Mouse (Mus musculus) large intestine, adult 2 months (tissue): Measurements from ENCODE around the gene Pdzk1. TPM values are rescaled to one million over a fixed set of nuclear protein-coding genes. Genes with fewer than 3 reads are reported as not detected.

ENCODE experiments used
- DNase-seq: peaks from one replicate; pipeline ENCODE4 v3.0.0-alpha.2; 2012; ENCODE audit warnings: low read depth, low spot score
- WGBS: fragments of 180-500 bp; shearing (Covaris S2); methylation state at CpG from one replicate; pipeline ENCODE4 v1.1.7; 2018; 5-methylcytosine and 5-hydroxymethylcytosine counted together
- polyA plus RNA-seq: library from polyadenylated mRNA; depleted of rRNA; stranded (reverse); fragments of >200 nt; gene quantifications from 2 replicates; pipeline ENCODE4 v1.2.3, GENCODE M21; 2012

Pdzk1 gene
- polyA plus RNA-seq, 1 experiment = 42.7 TPM

- no peak for DNase-seq
- 74% methylated on average over 5 of the region's 5 CpGs for WGBS
Observed at GRCm38 (mm10) chr3:96832930-96833329, 3.8 kb downstream of the Pdzk1 start.

DNA sequence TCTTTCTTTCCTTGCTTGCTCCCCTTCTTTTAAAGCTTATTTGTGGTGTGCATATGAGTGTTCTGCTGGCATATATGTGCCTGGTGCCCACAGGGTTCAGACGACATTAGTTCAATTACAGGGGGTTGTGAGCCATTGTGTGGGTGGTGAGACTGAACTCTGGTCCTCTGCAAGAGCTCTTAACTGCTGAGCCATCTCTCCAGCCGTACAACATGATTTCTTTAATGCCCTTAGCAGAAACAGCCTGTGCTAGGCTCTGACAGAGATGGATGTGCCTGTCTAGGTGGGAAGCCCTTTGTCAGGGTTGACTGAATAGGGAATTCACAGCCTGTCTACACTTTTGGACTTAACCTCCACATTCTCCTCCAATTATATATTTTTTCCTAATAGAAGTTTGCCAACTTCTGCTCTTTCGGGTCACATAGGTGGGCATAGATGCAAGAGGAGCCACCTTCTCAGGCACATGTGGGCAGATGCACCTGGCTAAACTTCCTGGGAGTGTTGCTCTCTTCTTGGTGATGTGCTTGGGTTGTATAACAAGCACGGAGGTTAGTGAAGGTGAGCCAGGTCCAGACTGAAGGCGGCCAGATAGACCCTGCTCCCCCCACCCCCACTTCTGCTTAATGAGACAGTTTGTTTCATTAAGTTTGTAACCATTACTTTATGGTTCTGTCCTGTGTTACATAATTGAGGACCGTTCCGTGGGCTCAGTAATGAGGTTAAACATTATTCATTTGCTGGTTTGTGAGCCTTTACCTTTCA lies 5.7 kb downstream of the Pdzk1 start:
- WGBS = 49% methylated on average over 7 of the region's 7 CpGs

DNA sequence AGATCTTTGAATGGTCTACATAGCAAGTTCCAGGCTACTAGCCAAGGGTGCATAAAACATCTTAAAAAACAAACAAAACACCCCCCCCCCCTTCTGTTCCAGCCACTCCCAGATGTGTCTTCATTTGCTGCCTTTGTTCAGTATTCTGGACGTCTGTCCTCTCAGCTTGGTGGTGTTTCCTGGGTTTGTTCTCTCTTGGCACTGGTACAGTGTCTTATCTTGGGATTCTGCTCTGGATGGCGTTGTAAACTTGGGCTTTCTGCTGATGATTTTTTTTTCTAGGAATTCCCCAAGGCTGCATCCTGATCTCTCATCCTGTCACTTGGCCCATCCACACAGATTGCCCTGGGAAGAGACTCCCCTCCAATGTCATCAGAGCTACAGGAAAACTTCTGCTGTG lies 7.3 kb downstream of the Pdzk1 start:
- WGBS = 27% methylated on average over 2 of the region's 2 CpGs
- no peak for DNase-seq

More for the DNA sequence above, 5.7 kb downstream of the Pdzk1 start:
- DNase-seq = no peak

- DNase-seq = no peak
- WGBS = 55% methylated on average over 7 of the region's 7 CpGs
Observed at GRCm38 (mm10) chr3:96838996-96839645, 10.0 kb downstream of the Pdzk1 start.

DNA sequence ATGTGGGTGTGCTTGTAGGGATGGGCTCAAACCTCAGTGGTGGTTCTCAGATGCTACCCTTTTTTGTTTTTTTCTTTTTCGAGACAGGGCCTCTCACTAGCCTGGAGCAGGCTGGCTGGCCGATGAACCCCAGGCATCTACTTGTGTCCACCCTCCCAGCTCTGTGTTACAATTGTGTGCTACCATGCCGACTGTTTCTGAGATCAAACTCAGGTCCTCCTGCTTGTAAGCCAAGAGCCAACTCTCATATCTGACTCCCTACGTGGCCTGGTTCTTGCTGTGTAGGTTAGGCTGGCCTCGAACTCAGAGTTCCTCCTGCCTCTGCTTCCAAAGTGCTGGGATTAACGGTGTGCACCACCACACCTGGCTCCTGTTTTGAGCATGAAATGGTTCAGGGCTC lies 16.1 kb downstream of the Pdzk1 start:
- 92% methylated on average over 6 of the region's 6 CpGs for WGBS
- no peak for DNase-seq

GRCm38 (mm10) chr3:96845806-96846205 lies 16.7 kb downstream of the Pdzk1 start:
- DNase-seq = no peak
- WGBS = 41% methylated on average over 9 of the region's 9 CpGs

GRCm38 (mm10) chr3:96846985-96847384 lies 17.9 kb downstream of the Pdzk1 start:
- no peak for DNase-seq
- WGBS = 81% methylated on average over 12 of the region's 12 CpGs

DNA sequence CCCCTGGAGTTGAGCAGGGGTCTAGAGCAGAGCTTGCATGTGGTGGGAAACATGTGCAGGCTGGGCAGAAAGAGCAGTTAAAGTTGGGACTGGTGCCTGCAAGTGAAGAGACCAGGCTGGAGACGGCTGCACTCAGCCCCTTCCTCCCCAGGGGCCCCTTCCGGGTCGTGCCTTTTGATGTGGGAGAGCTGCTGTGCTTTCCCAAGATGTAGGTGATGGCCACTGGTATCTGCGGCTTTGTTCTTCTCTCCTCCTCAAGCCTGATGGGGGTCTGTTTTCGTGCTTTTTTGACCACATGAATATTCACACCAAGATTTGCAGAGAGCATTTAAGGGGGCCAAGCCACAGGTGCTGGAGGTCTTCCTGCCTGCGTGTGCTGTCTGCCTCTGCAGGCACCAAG lies 18.6 kb downstream of the Pdzk1 start:
- 45% methylated on average over 6 of the region's 6 CpGs for WGBS
- no peak for DNase-seq

DNA sequence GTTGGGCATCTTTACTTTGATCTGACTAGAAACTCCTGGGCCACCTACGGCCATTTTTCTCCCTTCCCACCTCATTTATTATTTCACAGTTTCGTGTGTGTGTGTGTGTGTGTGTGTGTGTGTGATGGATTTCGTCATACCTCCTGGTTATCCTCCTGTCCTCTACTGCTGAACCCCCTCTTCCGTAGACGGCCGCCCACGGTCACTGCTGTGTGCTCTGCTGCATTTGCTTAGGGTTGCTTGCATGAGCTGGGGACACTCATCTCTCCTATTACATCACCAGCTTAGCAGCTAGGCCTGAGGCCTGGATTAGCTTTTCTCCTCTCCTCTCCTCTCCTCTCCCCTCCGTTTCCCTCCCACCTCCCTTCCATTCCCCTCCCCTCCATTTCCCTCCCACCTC lies 19.4 kb downstream of the Pdzk1 start:
- 83% methylated on average over 7 of the region's 8 CpGs for WGBS
- DNase-seq = no peak

GRCm38 (mm10) chr3:96849168-96849727 lies 20.2 kb downstream of the Pdzk1 start:
- no peak for DNase-seq
- WGBS = 60% methylated on average over 2 of the region's 2 CpGs

GRCm38 (mm10) chr3:96852561-96852960 lies 23.5 kb downstream of the Pdzk1 start:
- DNase-seq = no peak
- 63% methylated on average over 6 of the region's 6 CpGs for WGBS

DNA sequence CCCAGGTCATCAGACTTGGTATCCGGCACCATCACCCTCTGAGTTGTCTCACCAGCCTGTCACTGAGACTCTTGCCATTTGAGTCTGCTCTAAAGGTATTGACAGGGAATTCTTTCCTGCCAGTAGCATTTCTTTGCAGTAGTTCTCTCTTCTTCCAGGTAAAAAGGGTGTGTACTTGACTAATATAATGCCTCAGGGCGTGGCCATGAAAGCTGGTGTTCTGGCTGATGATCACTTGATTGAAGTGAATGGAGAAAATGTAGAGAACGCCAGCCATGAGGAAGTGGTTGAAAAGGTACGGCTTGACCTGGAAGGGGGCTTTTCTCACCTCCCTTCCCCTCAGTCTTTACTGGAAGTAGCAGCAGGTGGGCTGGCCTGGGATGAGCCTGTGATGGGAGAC lies 25.3 kb downstream of the Pdzk1 start:
- WGBS = 38% methylated on average over 4 of the region's 4 CpGs
- DNase-seq = no peak

DNA sequence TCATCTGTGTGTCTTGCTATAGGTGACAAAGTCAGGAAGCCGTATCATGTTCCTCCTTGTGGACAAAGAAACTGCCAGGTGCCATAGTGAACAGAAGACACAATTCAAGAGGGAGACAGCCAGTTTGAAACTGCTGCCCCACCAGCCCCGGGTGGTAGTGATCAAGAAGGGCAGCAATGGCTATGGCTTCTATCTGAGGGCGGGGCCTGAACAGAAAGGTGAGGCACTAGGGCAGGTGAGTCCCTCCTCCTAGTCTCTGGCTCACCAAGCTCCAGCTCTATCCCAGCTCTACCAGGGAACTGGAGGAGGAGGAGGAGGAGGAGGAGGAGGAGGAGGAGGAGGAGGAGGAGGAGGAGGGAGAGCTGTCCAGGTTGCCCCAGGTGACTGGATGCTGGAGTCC lies 26.7 kb downstream of the Pdzk1 start:
- DNase-seq = no peak
- WGBS = 55% methylated on average over 3 of the region's 3 CpGs

DNA sequence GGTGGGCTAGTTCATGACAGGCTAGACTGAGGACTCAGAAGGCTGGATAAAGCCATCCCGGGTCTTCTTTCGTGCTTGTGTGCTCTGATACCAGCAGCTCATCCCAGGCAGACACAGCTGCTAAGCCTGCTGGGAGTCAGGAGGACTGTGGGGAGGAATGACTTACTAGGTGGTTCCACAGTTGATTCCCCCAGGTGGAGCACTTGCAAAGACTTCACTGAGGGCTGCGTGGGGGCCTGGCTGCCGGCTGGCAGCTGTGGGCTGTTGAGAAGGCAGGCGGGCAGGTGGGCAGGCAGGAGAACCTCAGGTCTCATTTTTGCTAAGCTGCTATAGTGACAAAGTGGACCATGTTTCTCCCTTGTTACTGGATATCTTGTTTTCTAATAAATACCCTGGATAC lies 31.4 kb downstream of the Pdzk1 start:
- WGBS = 95% methylated on average over 5 of the region's 5 CpGs
- no peak for DNase-seq

DNA sequence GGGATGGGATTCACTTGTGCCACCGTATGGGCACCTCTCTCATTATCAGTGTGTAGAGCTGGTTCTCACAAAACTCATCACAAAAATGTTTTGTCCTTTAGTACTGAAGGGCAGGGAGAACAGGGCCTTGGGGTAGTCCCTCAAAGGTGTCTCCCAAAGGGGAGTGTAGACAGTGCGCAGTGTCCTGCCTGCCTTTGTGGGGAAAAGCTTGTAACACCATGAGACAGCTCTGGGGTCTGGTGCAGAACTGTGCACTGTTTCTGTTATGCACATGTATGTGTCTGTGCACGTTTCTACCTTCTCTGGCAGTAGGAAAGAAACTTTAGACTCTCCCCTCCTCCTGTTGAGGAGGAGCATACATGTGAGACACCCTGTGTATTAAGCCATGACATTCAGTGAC lies 38.8 kb downstream of the Pdzk1 start:
- no peak for DNase-seq
- WGBS = 87% methylated on average over 3 of the region's 3 CpGs

GRCm38 (mm10) chr3:96868566-96868965 lies 39.5 kb downstream of the Pdzk1 start:
- WGBS = 87% methylated on average over 8 of the region's 8 CpGs
- no peak for DNase-seq

DNA sequence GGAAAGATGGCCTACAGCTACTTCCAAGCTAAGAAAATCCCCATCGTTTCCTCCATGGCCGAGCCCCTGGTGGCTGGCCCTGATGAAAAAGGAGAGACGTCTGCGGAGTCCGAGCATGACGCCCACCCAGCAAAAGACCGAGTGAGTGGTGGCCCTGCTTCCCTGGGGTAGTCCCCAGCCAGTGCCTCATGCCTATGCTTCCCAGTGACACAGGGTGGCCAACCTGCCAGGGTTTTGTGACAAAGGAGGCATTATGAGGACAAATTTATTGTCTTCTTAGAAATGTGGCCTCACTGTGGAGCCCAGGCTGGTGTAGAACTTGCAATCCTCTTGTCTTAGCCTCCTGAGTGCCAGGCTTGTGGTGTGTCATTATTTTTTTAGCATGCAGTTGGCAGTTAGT lies 40.0 kb downstream of the Pdzk1 start:
- DNase-seq = no peak
- WGBS = 90% methylated on average over 7 of the region's 7 CpGs

DNA sequence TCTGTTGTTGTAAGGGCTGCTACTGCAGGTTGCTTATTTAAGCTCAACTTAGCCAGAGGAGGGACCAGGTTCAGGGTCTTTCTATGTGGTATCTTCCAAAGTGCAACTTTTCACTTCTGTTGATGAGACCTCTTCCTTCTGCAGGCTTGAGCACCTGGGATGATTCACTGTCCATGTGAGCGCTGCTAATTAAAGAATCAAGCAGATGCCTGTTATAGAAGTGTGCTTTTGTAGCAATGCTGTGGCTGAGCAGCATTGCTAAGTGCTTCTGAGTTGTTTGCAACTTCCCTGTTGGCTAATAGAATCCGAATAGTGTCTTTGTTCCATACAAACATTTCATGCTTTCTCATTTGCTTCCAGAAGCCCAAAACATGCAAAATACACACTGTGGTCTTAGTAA lies 41.2 kb downstream of the Pdzk1 start:
- WGBS = 89% methylated on average over 2 of the region's 2 CpGs

GRCm38 (mm10) chr3:96871070-96871469 lies 42.0 kb downstream of the Pdzk1 start:
- WGBS = 86% methylated on average over 8 of the region's 8 CpGs
- no peak for DNase-seq

More for the DNA sequence above, 41.2 kb downstream of the Pdzk1 start:
- DNase-seq = no peak

DNA sequence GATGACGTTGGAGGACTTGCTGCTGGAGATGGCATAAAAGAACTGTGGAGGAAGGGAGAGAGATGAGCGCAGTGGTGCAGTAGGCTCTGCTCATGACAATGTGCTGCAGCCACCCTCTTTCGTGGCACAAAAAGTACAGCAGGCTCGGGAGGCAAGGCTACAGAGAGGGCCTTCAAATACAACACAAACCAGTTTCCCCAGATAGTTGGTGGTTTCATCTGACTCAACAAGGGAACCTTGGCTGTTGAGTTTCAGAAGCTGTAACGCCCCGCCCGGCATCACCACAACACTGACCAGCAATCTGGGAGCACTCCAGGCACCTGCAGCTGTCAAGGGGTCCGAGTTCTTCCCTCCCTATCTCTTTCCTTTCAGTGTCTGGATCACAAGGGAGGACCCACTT lies 43.4 kb downstream of the Pdzk1 start:
- 90% methylated on average over 8 of the region's 8 CpGs for WGBS
- no peak for DNase-seq
